Mouse (Mus musculus): ENCODE results near the gene Taf4.

DNA sequence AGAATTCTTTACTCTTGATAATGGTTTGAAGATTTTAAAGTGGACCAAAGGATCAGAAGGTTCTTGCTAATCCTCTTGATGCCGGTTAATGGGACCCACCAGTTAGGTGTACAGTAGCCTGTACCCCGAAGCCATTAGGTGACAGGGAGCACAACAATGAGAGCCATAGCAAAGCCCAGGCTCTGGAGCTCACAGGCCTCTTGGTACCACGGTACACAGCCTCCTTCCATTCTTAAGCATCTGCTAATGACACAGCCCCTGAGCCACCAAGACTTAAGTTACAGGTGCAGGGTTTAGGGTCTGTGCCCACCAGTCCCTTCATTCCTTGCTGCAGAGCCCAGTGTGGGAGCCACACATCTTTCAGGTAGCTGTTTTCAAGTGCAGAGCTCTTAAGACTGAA is 1.8 kb upstream of the Taf4 start:
- no peak for TF ChIP-seq USF1 (IDR thresholded peaks at IDR 0.05; ENCODE audit: low read depth, low read length)
- TF ChIP-seq JUND (IDR thresholded peaks at IDR 0.05; ENCODE audit: low read depth, low read length), result no peak
- no peak for TF ChIP-seq NRF1 (IDR thresholded peaks at IDR 0.05; ENCODE audit: insufficient read depth, low read depth, low read length, poor library complexity, severe bottlenecking)
- TF ChIP-seq POLR2A (IDR thresholded peaks at IDR 0.05; ENCODE audit: control insufficient read depth in 1 of 2, insufficient read depth in 1 of 2, low read depth in 1 of 2, low read length in 2 of 2, poor library complexity in 1 of 2), result no peak
- no peak for TF ChIP-seq RCOR1 (IDR thresholded peaks at IDR 0.05; ENCODE audit: low read depth, low read length)
- no peak for TF ChIP-seq MAZ (IDR thresholded peaks at IDR 0.05; ENCODE audit: low read depth, low read length)
- TF ChIP-seq USF2 (IDR thresholded peaks at IDR 0.05; ENCODE audit: borderline replicate concordance in 1 of 2, insufficient read depth in 1 of 2, low read depth in 1 of 2, low read length in 2 of 2), result no peak
- no peak for TF ChIP-seq MYC (IDR thresholded peaks at IDR 0.05; ENCODE audit: low read depth, low read length)
- no peak for TF ChIP-seq BHLHE40 (IDR thresholded peaks at IDR 0.05; ENCODE audit: borderline replicate concordance, low read depth, low read length)
